Comparison of ENCODE assay signal across 19 mouse cellular contexts in genomic region chr1:58309853-58310252, GRCm38 (mm10). TPM values are rescaled to one million over a fixed set of nuclear protein-coding genes. Genes with fewer than 3 reads are reported as not detected.
"Had no signal": no experiment of that assay in that cellular context is flagged by ENCODE, and none has a peak within 500 bp of the region (broad histone marks: within the 10 kb centered on the region; RNA-seq: fewer than 3 reads in every experiment).

No protein-coding gene starts in this region.

- H3K4me1 ChIP-seq: limb, embryonic 12.5 days; midbrain, embryonic 12.5 days; midbrain, embryonic 15.5 days; neural tube, embryonic 13.5 days; stomach, embryonic 15.5 days had no signal

- H3K27ac ChIP-seq: limb, embryonic 12.5 days; limb, embryonic 15.5 days; liver, embryonic 14.5 days; macrophage; midbrain, embryonic 12.5 days; midbrain, embryonic 15.5 days; neural tube, embryonic 13.5 days; stomach, embryonic 15.5 days had no signal

- H3K36me3 ChIP-seq: limb, embryonic 12.5 days; limb, embryonic 15.5 days; midbrain, embryonic 12.5 days; midbrain, embryonic 15.5 days; neural tube, embryonic 13.5 days; stomach, embryonic 15.5 days had no signal

- H3K9ac ChIP-seq: limb, embryonic 12.5 days; limb, embryonic 15.5 days; liver, embryonic 14.5 days; liver, postnatal 0 days; lung, embryonic 14.5 days; midbrain, embryonic 12.5 days; midbrain, embryonic 15.5 days; neural tube, embryonic 13.5 days; stomach, embryonic 15.5 days had no signal

- H3K27me3 ChIP-seq: limb, embryonic 12.5 days; limb, embryonic 15.5 days; midbrain, embryonic 12.5 days; midbrain, embryonic 15.5 days; neural tube, embryonic 13.5 days; stomach, embryonic 15.5 days had no signal

- H3K4me3 ChIP-seq: limb, embryonic 12.5 days; limb, embryonic 15.5 days; midbrain, embryonic 12.5 days; midbrain, embryonic 15.5 days; neural tube, embryonic 13.5 days; stomach, embryonic 15.5 days had no signal

- DNase-seq: kidney, postnatal 10 days; kidney, postnatal 36 days; left cerebral cortex, postnatal 4 days; liver, postnatal 0 days; lung, embryonic 14.5 days; retina, postnatal 1 day; right cerebral cortex, postnatal 25 days; spleen, adult 18-20 months; thymus, postnatal 4 days had no signal

RNA-seq across cellular contexts. Expression of gene Aox2, which starts 31.7 kb away (rescaled TPM):
- total RNA-seq: left cerebral cortex, postnatal 4 days; neutrophil, adult 5-6 weeks had no signal
- polyA plus RNA-seq: liver, embryonic 11.5 days; lung, embryonic 14.5 days; midbrain, embryonic 12.5 days; midbrain, embryonic 15.5 days had no signal
